Mouse (Mus musculus): ENCODE measurements around the gene 2610001J05Rik. TPM values are rescaled to one million over a fixed set of nuclear protein-coding genes. Genes with fewer than 3 reads are reported as not detected.
A peak's percentile ranks its signal among the peaks of the same experiment; 100 is the strongest.
"Not testable (repeated sequence)": the region's sequence is repeated elsewhere in the genome, so short reads cannot be mapped to it uniquely, and the experiment has no call there.

2610001J05Rik gene
- 66.7 and 80.8 TPM in 2 replicates for total RNA-seq (2017)

DNA sequence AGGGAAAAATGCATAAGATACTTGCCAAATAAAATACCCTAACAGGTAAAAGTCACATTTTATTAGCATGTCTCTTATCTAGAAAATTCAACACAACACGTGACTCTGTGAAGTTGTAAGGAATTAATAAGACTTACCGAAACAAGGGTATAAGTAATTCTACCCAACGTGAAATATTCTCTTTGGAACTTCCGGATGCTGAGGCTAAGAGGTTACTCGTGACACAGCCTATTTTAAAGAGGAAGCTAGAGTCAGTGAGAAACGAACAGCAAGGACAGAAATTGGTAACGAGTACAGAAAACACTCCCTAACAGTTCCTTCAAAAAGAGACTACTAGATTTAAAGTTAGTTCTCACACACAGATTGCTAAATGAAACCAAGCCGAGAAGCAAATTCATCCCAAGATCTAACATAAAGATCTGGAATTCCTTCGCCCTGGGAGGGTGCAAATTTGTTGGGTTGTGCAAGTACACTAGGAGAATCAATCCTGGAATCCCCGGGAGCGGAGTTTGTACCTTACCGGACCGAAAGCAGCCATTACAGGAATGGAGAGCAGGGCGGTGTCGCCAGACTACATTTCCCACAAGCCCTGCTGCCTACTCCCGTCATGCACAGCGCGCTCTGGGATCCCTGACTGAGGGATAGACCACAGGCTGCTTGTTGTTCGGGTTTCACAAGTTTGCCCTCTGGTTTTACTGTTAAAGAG, at the start of gene 2610001J05Rik:
Gene 2610001J05Rik (minus strand): TSS at position 600 of the 706 bp plus-strand sequence.
- ATAC-seq (replicated peaks in 1 of 2; ENCODE audit: insufficient read depth in 1 of 2, low FRiP score in 2 of 2, low TSS enrichment in 1 of 2, low read depth in 1 of 2, poor library complexity in 2 of 2, severe bottlenecking in 2 of 2): peak; percentile 99 to 100

GRCm38 (mm10) chr6:13909762-13910537, 38.6 kb upstream of the 2610001J05Rik start:
- ATAC-seq (replicated peaks in 1 of 2; ENCODE audit: insufficient read depth in 1 of 2, low FRiP score in 2 of 2, low TSS enrichment in 1 of 2, low read depth in 1 of 2, poor library complexity in 2 of 2, severe bottlenecking in 2 of 2): no peak

DNA sequence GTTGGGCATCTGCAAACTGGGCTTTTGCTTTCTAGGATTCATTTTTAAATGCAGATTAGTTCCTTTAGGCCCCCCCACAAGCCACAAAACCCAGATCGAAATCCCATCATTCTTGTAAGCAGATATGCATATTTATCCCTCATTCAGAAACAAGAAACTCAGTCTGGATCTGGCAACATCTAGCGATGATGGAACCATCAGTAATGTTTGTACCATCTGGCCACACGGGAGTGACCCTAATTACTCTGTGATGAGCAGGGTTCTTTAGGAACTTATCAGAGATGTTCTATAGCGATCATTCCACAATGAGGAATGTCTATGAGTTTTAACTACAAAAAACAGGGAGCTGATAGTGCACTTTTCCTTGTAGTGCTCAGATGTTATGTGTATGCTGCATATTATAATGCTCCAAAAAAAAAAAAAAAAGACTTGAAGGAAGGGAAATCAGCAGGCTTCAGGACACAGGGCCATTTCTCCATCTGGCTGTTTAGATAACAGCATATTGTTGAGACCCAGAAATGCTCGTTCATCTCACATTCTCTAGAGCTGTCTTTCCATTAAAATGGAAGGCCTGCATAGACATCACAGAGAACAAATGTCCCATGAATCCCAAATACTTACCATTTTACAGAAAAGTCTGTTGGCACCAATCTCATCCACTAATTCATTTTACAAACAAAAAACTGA, 31.8 kb upstream of the 2610001J05Rik start:
- ATAC-seq (replicated peaks in 1 of 2; ENCODE audit: insufficient read depth in 1 of 2, low FRiP score in 2 of 2, low TSS enrichment in 1 of 2, low read depth in 1 of 2, poor library complexity in 2 of 2, severe bottlenecking in 2 of 2): no peak

DNA sequence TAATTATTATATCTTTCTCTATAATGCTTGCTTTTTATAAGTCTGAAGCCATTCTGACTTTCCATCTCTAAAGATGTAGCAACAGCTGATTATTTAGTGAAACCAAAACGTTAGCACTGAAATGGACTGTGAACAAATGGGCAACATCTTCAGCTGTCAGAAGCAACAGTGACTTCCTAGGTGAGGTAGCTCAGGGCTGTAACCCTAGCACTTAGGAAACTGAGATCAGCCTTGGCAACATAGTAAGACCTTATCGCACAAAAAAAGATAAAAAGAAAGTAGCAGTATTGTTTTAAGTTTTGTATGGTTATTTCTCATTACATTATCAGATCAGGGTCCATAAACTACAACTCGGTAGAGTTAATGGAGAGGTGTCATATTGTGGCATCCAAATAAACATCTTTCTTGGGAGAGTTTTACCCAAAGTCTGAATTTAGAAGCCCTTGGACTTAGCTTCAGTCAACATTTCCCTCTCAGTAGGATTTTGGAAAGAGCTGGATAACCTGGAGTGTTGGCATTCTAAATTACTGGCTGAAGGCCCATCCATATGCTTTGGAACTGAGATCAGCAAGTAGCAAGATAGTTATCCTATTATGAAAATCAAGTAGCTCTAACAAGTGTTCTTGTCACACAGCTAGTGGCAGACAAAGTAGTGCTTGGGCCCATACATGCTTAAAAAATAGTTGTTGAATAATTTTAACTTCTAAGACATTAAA, 13.7 kb upstream of the 2610001J05Rik start:
- no peak for ATAC-seq (replicated peaks in 1 of 2; ENCODE audit: insufficient read depth in 1 of 2, low FRiP score in 2 of 2, low TSS enrichment in 1 of 2, low read depth in 1 of 2, poor library complexity in 2 of 2, severe bottlenecking in 2 of 2)

GRCm38 (mm10) chr6:13882919-13883318, 11.6 kb upstream of the 2610001J05Rik start:
- ATAC-seq (replicated peaks in 1 of 2; ENCODE audit: insufficient read depth in 1 of 2, low FRiP score in 2 of 2, low TSS enrichment in 1 of 2, low read depth in 1 of 2, poor library complexity in 2 of 2, severe bottlenecking in 2 of 2): no peak

DNA sequence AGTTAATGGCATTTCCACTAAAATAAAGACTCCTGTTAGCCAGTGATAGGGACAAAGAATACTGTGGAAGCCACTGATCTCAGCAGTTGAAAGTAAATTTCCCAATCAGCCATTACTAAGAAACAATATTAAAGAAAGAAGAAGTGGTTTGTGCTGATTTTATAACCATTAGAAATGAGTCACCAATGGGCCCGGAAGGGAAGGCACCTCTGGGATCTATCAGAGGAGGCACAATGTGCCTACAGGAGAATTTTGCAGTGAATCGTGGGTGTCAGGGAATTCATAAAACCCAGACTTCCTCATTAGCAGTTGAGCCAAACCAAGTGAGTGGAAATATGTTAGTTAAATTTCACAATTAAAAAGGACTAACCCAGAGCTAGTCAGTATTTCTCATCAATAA, 2.6 kb upstream of the 2610001J05Rik start:
- ATAC-seq (replicated peaks in 1 of 2; ENCODE audit: insufficient read depth in 1 of 2, low FRiP score in 2 of 2, low TSS enrichment in 1 of 2, low read depth in 1 of 2, poor library complexity in 2 of 2, severe bottlenecking in 2 of 2): no peak

DNA sequence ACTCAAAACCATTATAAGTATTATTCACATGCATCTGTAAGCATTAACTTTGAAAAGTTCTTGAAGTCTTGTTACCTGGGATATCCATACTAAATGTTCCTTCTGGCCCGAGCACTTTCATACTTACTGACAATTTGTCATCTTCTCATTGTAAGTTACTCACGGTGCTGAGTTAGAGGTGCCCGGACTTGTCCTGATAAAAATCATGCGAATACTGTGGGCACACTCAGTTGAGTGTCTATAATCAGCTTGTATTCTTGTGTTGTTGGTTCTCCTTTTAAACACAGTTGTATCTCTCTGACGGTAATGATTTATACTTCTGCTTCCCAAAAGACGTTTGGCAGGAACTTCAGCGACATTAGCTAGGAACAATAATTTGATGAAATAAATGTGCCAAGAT, 758 bp upstream of the 2610001J05Rik start:
- ATAC-seq (replicated peaks in 1 of 2; ENCODE audit: insufficient read depth in 1 of 2, low FRiP score in 2 of 2, low TSS enrichment in 1 of 2, low read depth in 1 of 2, poor library complexity in 2 of 2, severe bottlenecking in 2 of 2): no peak

GRCm38 (mm10) chr6:13871625-13871958, 274 bp upstream of the 2610001J05Rik start:
- peak; percentile 48 to 68 for ATAC-seq (replicated peaks in 1 of 2; ENCODE audit: insufficient read depth in 1 of 2, low FRiP score in 2 of 2, low TSS enrichment in 1 of 2, low read depth in 1 of 2, poor library complexity in 2 of 2, severe bottlenecking in 2 of 2)

DNA sequence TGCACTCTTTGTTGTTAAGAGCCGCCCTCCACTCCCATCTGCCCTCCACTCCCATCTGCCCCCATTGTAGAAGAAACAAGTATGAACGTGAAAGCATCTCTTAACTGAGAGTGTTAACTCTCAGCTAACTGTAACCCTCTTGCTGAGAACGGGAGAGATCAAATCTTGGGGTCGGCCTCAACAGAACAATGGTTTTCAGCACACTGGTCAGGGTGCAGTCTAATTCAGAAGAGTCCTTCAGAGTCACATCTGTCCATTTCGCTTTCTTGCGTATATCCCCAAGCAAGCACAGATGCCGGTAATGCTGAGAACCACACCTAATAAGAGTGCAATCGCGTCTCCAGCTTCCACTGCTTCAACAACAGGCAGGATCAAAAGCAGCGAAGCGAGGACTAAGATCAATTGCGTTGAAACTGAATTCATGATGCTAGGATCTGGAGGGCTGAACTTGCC, 1.0 kb downstream of the 2610001J05Rik start:
- no peak for ATAC-seq (replicated peaks in 1 of 2; ENCODE audit: insufficient read depth in 1 of 2, low FRiP score in 2 of 2, low TSS enrichment in 1 of 2, low read depth in 1 of 2, poor library complexity in 2 of 2, severe bottlenecking in 2 of 2)

GRCm38 (mm10) chr6:13860596-13860995, 10.7 kb downstream of the 2610001J05Rik start:
- ATAC-seq (replicated peaks in 1 of 2; ENCODE audit: insufficient read depth in 1 of 2, low FRiP score in 2 of 2, low TSS enrichment in 1 of 2, low read depth in 1 of 2, poor library complexity in 2 of 2, severe bottlenecking in 2 of 2): no peak

DNA sequence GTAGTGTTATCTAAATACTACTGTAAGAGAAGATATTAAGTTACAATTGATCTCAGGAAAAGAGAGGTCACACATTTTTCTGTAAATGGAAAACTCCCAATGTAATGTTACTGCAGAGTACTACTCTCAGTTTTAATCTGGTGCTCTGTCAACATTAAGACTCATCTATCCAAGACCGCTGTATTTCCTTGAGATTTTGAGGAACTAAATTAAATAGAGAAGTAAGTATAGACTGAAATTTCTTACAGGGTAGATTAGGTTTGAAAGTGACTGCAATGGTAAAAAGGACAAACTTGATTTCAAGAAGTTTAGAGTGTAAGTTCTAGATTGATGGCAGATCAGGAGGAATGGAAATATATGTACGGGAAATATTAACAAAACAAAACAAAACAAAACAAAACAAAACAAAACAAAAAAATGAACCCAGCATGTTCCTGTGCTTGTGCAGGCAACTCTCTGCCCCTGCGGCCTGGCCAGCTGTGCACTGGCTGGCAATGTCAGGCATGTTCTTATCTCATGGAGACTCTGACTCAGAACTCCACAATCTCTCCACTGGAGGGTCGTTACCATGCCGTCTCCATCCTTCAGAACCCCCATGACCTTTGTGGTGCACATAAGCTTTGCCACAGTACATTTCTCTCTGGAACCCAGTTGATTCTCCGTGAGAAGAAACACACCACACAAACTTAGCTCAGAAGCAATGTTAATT, 11.3 kb downstream of the 2610001J05Rik start:
- ATAC-seq (replicated peaks in 1 of 2; ENCODE audit: insufficient read depth in 1 of 2, low FRiP score in 2 of 2, low TSS enrichment in 1 of 2, low read depth in 1 of 2, poor library complexity in 2 of 2, severe bottlenecking in 2 of 2): peak; percentile 74 to 89

DNA sequence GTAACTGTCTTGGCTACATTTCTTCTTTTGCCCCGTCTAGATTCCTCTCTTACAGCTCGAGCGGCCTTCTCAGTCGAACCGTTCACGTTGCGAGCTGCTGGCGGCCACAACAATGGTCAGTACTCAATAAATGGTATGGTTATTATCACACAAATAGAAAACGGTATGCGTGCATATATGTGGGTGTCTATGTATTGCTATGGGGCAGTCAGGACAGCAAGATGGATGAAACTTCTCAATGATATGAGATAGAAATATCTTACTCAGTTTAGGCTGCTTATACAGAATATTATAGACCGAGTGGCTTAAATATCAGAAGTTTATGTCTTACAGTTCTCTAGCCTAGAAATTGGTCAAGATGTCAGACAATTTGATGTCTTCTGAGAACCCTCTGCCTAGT, 17.1 kb downstream of the 2610001J05Rik start:
- ATAC-seq (replicated peaks in 1 of 2; ENCODE audit: insufficient read depth in 1 of 2, low FRiP score in 2 of 2, low TSS enrichment in 1 of 2, low read depth in 1 of 2, poor library complexity in 2 of 2, severe bottlenecking in 2 of 2): no peak

DNA sequence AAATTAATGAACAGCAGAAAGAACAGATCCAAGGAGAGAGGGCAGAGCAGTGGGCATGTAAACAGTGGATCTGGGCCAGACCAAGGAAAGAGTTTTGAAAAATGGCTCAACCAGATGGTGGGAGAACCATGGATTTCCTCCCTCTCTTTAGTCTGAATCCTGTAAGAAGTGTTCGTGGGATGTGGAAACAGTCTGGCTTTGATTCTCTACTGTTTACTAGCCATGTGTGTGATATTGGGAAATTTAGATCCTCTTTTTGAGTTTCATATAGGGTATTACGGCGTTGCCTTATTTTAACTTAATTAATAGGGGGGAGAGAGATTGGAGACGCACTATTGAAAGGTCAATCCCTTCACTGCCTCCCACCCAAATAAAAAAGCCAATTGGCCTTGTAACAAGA, 18.1 kb downstream of the 2610001J05Rik start:
- ATAC-seq (replicated peaks in 1 of 2; ENCODE audit: insufficient read depth in 1 of 2, low FRiP score in 2 of 2, low TSS enrichment in 1 of 2, low read depth in 1 of 2, poor library complexity in 2 of 2, severe bottlenecking in 2 of 2): no peak

GRCm38 (mm10) chr6:13846031-13846430, 25.3 kb downstream of the 2610001J05Rik start:
- ATAC-seq (replicated peaks in 1 of 2; ENCODE audit: insufficient read depth in 1 of 2, low FRiP score in 2 of 2, low TSS enrichment in 1 of 2, low read depth in 1 of 2, poor library complexity in 2 of 2, severe bottlenecking in 2 of 2): not testable (repeated sequence)

GRCm38 (mm10) chr6:13839345-13840054, 31.8 kb downstream of the 2610001J05Rik start, which contains the start of gene Gpr85:
TSS of gene Gpr85 (minus strand) at chr6:13839942.
- ATAC-seq (replicated peaks in 1 of 2; ENCODE audit: insufficient read depth in 1 of 2, low FRiP score in 2 of 2, low TSS enrichment in 1 of 2, low read depth in 1 of 2, poor library complexity in 2 of 2, severe bottlenecking in 2 of 2): peak; percentile 18 to 31; a peak in 1 of 4 replicates

DNA sequence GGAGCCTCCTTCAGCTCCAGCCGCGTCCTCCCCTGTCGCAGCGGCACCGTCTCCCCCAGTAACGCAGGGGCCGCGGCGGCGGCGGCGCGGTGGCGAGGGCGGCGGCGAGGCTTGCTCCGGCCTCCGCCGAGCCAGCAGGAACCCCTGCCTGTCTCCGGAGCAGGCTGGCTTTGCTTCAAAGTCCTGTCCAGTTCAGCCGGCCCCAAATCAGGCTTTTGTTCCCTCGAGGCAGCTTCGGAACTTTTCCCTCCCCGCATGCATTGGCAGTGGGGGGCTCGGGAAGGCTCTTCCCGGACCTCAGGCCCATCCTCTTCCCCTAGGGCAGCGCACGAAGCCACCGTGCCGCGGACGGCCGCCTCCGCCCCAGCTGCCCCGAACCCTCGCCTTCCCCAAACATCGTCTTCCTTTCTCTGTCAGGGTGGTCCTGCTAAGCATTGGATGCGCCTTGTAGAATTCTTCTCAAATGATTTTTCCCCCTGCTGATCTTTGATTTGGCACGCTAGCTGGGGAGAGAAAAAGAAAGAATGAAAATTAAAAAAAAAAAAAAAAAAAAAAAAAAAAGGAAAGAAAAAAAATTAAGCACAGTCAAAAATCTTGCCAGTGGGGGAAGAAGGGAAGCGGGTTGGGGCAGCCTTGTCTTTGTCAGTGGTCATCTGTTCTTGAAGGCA, 32.5 kb downstream of the 2610001J05Rik start:
- ATAC-seq (replicated peaks in 1 of 2; ENCODE audit: insufficient read depth in 1 of 2, low FRiP score in 2 of 2, low TSS enrichment in 1 of 2, low read depth in 1 of 2, poor library complexity in 2 of 2, severe bottlenecking in 2 of 2): peak; percentile 80 to 88
